Mouse (Mus musculus) kidney, adult 8-10 months (tissue): ENCODE data around the gene Timm17b.

Experiments used
- DNase-seq, 2 experiments: peaks; one replicate each; pipeline ENCODE4 v3.0.0; 2022

Timm17b gene

DNA sequence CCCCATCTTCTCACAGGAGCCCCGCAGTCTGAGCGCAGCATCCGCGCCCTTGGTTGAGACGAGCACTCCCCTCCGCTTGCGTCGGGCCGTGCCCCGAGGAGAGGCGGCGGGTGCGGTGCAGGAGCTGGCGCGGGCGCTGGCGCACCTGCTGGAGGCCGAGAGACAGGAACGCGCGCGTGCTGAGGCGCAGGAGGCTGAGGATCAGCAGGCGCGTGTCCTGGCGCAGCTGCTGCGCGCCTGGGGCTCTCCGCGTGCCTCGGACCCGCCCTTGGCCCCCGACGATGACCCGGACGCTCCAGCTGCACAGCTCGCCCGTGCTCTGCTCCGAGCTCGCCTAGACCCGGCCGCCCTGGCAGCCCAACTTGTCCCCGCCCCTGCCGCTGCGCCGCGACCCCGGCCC, 22.9 kb downstream of the Timm17b start:
- no peak for DNase-seq

GRCm38 (mm10) chrX:7926266-7926665, 27.1 kb downstream of the Timm17b start:
- no peak for DNase-seq

DNA sequence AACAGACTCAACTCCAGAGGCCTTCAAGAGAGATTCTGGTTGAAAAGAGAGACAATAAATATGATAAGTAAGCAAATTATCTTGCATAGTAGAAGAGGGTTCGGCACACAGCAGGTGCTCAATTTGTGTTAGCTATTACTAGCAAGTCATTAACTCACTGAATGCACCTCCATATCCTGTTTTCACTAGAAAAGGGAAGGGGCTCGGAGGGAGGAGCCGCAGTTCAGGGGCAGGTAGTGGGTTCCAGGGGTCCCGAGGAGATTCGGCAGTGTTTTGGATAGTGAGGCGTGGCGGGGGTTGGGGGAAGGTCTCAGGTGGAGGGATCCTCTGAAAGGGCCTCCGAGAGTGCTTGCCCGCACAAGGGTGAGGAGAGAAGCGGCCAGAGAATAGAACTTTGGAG, 28.0 kb downstream of the Timm17b start:
- DNase-seq, result no peak

DNA sequence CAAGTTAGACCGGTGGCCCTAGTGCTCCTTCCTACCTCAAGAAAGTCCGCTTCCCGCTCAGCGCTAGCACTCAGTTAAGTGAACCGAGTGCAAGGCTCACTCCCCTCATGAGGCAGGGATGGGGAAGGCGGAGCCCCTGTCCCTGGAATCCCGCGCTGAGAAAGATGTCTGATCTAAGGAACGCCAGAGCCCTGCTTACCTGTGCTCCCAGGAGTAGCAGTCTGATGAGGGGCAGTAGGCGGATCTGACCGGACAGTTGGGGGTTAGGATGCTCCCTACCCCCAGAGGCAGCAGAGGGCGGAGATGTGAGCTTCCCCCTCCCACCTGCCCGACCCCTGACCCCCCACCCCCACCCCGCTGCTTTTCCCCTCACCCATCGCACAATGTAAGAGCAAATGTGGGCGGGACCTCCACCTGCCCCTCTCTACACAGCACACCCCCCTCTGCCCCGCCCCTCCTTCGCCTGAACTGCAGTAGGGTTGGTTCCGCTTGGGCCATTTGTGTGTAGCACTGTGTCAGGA, 29.2 kb downstream of the Timm17b start, which contains the start of gene Eras:
TSS of gene Eras (minus strand) at position 338 of the 521 bp plus-strand sequence.
- DNase-seq, result no peak

DNA sequence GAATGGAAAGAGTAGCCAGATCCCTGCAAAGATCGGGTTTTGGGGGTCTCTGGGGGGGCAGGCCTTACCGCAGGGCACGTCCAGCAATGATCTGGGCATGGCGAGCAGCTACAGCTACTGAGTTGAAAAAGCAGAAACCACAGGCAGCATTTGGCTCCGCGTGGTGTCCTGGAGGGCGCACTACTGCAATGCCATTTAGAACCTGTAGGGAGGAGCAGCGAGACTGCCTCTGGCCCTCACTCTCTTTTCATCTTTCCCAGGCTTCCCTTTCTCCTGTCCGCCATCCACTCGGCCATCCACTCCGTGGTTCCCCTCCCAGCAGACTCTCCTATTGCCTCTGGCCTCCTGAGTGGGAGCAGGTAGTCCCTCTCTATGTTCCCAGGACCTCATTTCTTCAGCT, 37.7 kb downstream of the Timm17b start:
- no peak for DNase-seq

- DNase-seq, result no peak
These were observed 38.5 kb downstream of the Timm17b start for GRCm38 (mm10) chrX:7937667-7938066.

GRCm38 (mm10) chrX:7945618-7946017, 46.5 kb downstream of the Timm17b start:
- peak; percentile 21 to 48 for DNase-seq

DNA sequence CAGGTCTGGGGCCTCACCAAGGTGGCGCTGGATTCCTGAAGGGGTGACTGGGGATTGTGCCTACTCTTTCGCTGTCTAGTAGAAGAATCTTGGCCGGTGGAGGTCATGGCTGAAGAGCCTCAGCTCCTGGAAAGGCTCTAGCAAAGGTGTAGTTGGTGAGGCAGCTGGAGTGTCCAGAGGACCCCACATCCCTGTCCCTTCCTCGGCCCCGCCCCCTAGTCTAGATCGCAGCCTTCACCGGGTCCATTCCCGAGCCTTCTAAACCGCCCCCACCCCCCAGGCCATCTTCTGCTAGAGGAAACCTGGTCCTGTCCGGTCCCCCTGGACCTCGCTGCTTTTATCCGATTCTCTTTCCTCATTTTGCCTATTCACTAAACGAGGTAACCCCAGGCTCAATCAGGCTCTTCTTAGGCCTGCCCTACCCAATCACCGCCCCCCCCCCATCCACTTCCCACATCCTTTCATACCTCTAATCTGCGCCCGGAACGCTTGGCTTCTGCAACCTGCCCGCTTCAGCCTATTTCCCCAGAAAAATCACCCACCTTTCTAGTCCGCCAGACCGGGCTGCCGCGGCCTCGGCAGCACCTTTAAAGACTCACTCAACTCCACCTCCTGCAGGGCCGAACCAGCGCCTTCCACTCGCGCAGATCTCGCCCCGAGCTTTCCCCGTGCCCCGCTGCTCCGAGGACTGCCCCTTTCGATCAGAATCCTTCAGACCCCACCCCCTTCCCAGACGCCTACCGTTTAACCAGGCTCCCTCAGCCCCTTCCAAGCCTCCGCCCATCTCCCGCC, 48.1 kb downstream of the Timm17b start, which contains the start of gene Hdac6:
TSS of gene Hdac6 (minus strand) at position 782 of the 792 bp plus-strand sequence.
- peak; percentile 19 to 30 for DNase-seq

GRCm38 (mm10) chrX:7947900-7948492, 48.8 kb downstream of the Timm17b start:
- peak; percentile 95 to 97 for DNase-seq

GRCm38 (mm10) chrX:7950091-7950490, 50.9 kb downstream of the Timm17b start:
- no peak for DNase-seq
